Mouse (Mus musculus) heart, postnatal 36 days (tissue): ENCODE measurements around the gene Pomgnt2. TPM values are rescaled to one million over a fixed set of nuclear protein-coding genes. Genes with fewer than 3 reads are reported as not detected.

Experiments used
- DNase-seq, 2 experiments: peaks; one replicate each; pipeline ENCODE4 v3.0.0; 2021 to 2022
- intact Hi-C: fragments of 180-260 bp; cut with DNase I; formaldehyde crosslinking; loops from one replicate; pipeline ENCODE4 v1.15.1; 2025
- total RNA-seq, 2 experiments: library from RNA; stranded (reverse); gene quantifications; 2 replicates each; pipeline ENCODE4 v1.2.3; 2021

Pomgnt2 gene
- total RNA-seq, 2 experiments from 2014 or later, result 10.6 to 14.9 TPM

GRCm38 (mm10) chr9:121974141-121974986 is 22.5 kb downstream of the Pomgnt2 start:
- peak; percentile 33 to 58 for DNase-seq

GRCm38 (mm10) chr9:121973207-121973606 is 23.7 kb downstream of the Pomgnt2 start:
- no peak for DNase-seq
- intact Hi-C loops, result no loop called here

More at GRCm38 (mm10) chr9:121974141-121974986, 22.5 kb downstream of the Pomgnt2 start:
- intact Hi-C loops, result no loop called here

GRCm38 (mm10) chr9:121969841-121970381 is 27.0 kb downstream of the Pomgnt2 start:
- no peak for DNase-seq
- intact Hi-C loops, result no loop called here

GRCm38 (mm10) chr9:121968258-121968657 is 28.7 kb downstream of the Pomgnt2 start:
- no peak for DNase-seq
- intact Hi-C loops, result no loop called here

GRCm38 (mm10) chr9:121964941-121965340 is 32.0 kb downstream of the Pomgnt2 start:
- DNase-seq, result no peak
- intact Hi-C loops, result no loop called here

GRCm38 (mm10) chr9:121959966-121960635 is 36.8 kb downstream of the Pomgnt2 start:
- no peak for DNase-seq
- intact Hi-C loops, result no loop called here

GRCm38 (mm10) chr9:121952596-121952995 is 44.3 kb downstream of the Pomgnt2 start:
- DNase-seq, result no peak
- intact Hi-C loops, result no loop called here

- intact Hi-C loops, result no loop called here
- no peak for DNase-seq
Measured at GRCm38 (mm10) chr9:121951114-121951423, 45.8 kb downstream of the Pomgnt2 start.

- intact Hi-C loops, result no loop called here
- DNase-seq, result peak; percentile 69 to 80
Measured at GRCm38 (mm10) chr9:121950418-121951113, 46.3 kb downstream of the Pomgnt2 start, which contains the start of gene Fam198a. Fam198a (plus strand) TSS chr9:121950988.

- DNase-seq, result no peak
- intact Hi-C loops, result loop anchor here (5.0 kb wide), 1 partner anchor 294 kb away; no protein-coding TSS in a partner anchor
Measured at GRCm38 (mm10) chr9:121948431-121948830, 48.5 kb downstream of the Pomgnt2 start.

GRCm38 (mm10) chr9:121947784-121948183 is 49.1 kb downstream of the Pomgnt2 start:
- DNase-seq, result peak; percentile 61 to 72
- intact Hi-C loops, result loop anchor here (1.0 to 5.0 kb wide), 2 partner anchors 38 to 295 kb away; no protein-coding TSS in a partner anchor

- intact Hi-C loops, result no loop called here
- DNase-seq, result no peak
Measured at GRCm38 (mm10) chr9:121943628-121944027, 53.3 kb downstream of the Pomgnt2 start.

- intact Hi-C loops, result no loop called here
- DNase-seq, result no peak
Measured at GRCm38 (mm10) chr9:121943005-121943404, 53.9 kb downstream of the Pomgnt2 start.

- no peak for DNase-seq
- intact Hi-C loops, result no loop called here
Measured at GRCm38 (mm10) chr9:121937944-121938355, 59.0 kb downstream of the Pomgnt2 start.

- DNase-seq, result no peak
- intact Hi-C loops, result no loop called here
Measured at GRCm38 (mm10) chr9:121937451-121937864, 59.5 kb downstream of the Pomgnt2 start.

- intact Hi-C loops, result no loop called here
Measured at GRCm38 (mm10) chr9:121936952-121937351, 60.0 kb downstream of the Pomgnt2 start.

GRCm38 (mm10) chr9:121934856-121935255 is 62.1 kb downstream of the Pomgnt2 start:
- DNase-seq, result no peak
- intact Hi-C loops, result no loop called here

More at GRCm38 (mm10) chr9:121936952-121937351, 60.0 kb downstream of the Pomgnt2 start:
- no peak for DNase-seq
